Mouse (Mus musculus) brain, embryonic 14.5 days (tissue): ENCODE results near the gene Yipf2. TPM values are rescaled to one million over a fixed set of nuclear protein-coding genes. Genes with fewer than 3 reads are reported as not detected.

Source experiments
- DNase-seq: peaks from one replicate; pipeline ENCODE4 v3.0.0-alpha.2; 2011; ENCODE audit warnings: low read depth
- CTCF ChIP-seq: fragments of 200-500 bp; IDR thresholded peaks from 2 replicates; pipeline ENCODE4 v1.5.1; 2012; ENCODE audit warnings: inconsistent platforms, mild to moderate bottlenecking, moderate library complexity, borderline replicate concordance; ENCODE audit not compliant: insufficient read depth, insufficient read length; ENCODE audit errors: extremely low read depth
- POLR2A ChIP-seq: fragments of 200-500 bp; IDR thresholded peaks from 2 replicates; pipeline ENCODE4 v1.6.1; 2012; ENCODE audit warnings: mild to moderate bottlenecking, inconsistent platforms, borderline replicate concordance; ENCODE audit not compliant: poor library complexity, insufficient read depth, insufficient read length, severe bottlenecking; ENCODE audit errors: extremely low read depth
- polyA plus RNA-seq: library from polyadenylated mRNA; depleted of rRNA; stranded (reverse); fragments of >200 nt; gene quantifications from 2 replicates; pipeline ENCODE4 v1.2.3, GENCODE M21; 2012; rRNA removed

Yipf2 gene
- polyA plus RNA-seq: 17.5 and 26.8 TPM in 2 replicates

DNA sequence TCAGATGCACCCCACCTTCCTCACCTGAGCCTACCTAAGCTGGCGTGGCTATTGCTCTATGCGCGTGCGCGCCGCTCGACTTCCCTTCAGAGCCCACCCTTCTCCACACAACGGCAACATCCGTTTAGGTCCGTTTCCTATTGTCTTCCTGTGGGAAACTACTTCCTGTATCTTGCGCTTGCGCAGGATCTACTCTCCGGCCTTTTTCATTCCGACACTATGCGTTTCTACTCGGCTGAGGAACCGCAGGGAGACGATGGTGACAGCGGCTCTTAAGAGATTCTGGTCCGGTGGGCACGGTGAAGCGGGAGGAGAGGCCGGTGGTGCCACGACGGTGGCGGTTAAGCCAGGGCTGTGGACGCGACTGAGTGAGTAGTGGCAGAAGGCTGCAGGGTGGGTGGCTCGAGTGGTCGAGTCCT is at the start of gene Yipf2, which contains the start of gene Timm29:
Yipf2 (minus strand) TSS at position 126 of the 419 bp plus-strand sequence.
Timm29 (plus strand) TSS at position 20 of the 419 bp plus-strand sequence.
- TF ChIP-seq POLR2A (peak; percentile 50; the same call in 1 of the 2 replicates), CTCF (no peak)
- DNase-seq: peak; percentile 99

DNA sequence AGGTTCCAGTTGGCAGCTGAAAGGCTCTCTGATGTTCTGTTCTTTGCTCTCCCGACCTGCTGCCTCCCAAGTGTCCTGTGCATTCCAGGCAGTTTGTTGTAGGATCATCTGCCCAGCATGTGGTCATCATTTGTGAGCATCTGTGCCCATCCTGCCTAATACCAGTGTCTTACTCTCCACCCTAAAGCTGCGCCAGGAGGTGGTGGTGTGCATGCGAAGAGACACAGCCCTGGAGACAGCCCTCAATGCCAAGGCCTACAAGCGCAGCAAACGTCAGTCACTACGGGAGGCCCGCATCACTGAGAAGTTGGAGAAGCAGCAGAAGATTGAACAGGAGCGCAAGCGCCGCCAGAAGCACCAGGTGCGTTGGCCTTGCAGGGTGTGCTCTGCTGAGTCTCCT is 46.4 kb upstream of the Yipf2 start:
- DNase-seq: no peak
- no peak for TF ChIP-seq POLR2A
- no peak for TF ChIP-seq CTCF

DNA sequence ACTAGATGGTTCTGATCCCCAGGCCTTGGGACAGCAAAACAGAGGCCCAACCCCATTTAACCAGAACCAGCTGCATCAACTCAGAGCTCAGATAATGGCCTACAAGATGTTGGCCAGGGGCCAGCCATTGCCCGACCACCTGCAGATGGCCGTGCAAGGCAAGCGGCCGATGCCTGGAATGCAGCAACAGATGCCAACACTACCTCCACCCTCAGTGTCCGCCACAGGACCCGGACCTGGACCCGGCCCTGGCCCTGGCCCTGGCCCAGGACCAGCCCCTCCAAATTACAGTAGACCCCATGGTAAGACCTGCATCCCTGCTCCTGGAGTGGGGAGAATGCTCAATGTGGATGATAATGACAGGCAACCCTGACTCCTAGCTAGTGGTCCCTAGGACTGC is 43.0 kb upstream of the Yipf2 start:
- DNase-seq: peak; percentile 47
- TF ChIP-seq CTCF: no peak

DNA sequence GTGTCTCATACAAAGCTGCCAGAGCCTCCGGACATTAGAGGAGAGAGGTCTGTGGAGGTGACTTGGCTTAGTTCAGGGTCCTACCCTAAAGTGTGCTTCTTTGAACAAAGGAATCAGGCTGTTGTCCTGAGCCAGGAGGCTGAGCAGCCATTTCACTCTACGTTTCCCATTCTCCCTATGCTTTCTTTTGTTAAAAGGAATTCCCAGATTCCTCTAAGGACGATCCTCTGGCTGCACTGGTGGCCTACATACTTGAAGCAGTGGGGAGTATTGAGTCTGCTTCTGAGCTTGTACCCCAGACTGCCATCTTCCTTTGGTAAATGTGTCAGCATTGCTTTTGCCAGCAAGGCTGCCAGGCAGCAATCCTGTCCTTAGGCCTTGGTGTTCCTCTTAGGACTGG is 40.5 kb upstream of the Yipf2 start:
- no peak for TF ChIP-seq POLR2A
- no peak for TF ChIP-seq CTCF
- no peak for DNase-seq

DNA sequence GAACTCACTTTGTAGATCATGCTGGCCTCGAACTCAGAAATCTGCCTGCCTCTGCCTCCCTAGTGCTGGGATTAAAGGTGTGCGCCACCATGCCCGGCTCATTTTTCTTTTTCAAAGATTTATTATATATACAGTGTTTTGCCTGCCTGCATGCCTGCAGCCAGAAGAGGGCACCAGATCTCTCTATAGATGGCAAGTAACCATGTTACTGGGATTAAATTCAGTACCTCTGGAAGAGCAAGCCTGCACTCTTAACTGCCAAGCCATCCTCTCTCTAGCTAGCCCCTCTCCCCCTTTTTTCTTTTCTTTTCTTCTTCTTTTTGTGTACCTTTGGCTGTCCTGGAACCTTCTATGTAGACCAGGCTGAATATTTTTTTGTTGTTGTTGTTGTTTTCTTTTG is 38.0 kb upstream of the Yipf2 start:
- TF ChIP-seq POLR2A (no peak), CTCF (peak; percentile 55; the same call in 1 of the 2 replicates)
- DNase-seq: peak; percentile 52

DNA sequence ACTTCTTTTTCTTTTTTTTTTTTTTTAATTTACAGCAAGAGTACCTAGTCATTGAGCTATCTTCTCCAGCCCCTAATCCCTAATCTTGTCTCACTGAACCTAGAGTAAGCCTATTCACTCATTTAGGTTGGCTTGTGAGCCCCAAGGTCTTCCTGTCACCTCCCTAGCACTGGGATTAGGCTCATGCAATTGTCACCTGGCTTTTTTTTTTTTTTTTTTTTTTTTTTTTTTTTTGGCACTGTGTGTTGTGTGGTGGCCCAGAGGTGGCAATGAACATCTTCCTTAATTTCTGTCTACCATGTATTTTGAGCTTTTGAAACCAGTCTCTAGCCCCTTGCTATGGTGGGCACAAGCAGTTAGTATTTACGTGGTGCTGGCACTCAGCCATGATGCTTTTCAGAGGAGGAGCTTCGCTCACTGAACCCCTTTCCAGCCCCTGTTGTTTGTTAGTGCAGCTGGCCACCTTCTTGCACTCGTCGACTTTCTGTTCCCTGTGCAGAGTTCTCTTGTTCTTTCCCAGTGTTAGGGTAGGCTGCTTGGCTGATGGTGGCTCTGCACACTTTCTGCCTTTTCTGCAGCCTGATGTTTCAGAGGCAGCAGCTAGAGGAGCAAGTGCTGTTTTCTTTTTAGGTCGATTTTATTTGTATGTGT is 34.6 kb upstream of the Yipf2 start:
- DNase-seq: peak; percentile 76
- TF ChIP-seq POLR2A: no peak
- TF ChIP-seq CTCF: no peak

DNA sequence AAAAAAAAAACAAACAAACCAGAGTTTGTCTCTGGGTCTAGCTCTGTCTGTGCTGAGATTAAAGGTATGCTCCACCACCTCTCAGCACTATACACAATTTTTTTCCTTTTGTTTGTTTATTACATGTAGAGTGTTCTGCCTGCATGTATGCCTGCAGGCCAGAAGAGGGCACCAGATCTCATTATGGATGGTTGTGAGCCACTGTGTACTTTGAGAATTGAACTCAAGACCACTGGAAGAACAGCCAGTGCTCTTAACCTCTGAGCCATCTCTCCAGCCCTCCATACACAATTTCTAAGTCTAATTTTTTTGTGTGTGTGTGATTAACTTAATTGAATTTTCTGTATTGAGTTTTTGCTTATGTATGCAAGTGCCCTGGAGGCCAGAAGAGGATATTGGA is 33.9 kb upstream of the Yipf2 start:
- TF ChIP-seq POLR2A: no peak
- TF ChIP-seq CTCF: peak; percentile 39; the same call in 1 of the 2 replicates
- DNase-seq: no peak

DNA sequence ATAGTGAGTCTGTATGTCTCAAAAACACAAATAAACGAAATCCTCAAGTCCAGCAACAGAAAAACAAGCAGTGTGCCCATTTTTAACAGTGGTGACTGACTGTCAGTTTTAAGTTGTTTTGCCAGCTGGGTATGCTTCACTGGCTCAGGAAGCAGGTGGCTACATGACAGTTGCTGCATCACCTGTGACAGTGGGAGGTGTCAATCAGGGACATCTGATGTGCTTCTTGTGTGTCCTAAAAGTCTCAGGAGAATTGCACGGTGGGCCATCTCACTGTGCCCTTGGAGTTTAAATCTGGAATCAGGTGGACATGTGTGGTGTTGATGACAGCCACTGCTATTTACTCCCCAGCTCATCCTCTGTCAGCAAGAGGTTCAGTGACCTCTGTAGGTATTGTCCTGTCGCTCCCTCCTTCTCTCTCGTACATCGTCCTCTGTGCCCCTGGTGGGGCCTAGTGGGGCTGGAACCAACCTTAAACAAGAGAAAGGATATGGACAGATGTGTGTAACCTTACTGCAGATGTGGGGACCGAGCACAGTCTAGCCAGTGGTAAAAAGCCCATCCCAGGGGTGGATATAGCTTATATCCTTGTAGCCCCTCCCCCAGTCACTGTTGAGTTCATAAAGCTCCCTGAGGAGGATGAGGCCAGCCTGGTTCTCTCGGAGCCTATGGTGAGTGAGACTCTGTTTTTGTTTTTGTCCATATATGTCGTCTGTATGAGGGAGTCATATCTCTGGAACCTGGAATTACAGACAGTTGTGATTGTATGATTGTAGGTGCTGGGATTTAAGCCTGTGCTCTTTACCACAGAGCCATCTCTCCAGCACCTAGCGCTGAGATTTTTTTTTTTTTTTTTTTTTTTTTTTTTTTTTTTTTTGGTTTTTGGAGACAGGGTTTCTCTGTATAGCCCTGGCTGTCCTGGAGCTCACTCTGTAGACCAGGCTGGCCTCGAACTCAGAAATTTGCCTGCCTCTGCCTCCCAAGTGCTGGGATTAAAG is 33.0 kb upstream of the Yipf2 start:
- no peak for TF ChIP-seq POLR2A
- DNase-seq: no peak

DNA sequence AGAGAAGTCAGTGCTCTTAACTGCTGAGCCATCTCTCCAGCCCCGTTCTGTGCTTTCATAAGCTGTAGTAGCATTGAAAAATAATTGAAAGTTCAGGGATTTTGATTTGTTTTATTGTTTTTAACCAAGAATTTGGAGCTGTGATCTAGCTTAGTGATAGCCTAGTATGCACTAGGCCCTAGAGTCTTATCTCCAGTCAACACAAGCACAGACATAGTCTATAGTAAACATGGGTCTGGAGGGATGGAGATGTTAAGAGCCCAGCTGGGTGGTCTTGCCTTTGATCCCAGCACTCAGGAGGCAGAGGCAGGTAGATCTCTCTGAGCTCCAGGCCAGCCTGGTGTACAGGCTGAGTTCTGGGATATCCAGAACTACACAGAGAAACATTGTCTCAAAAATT is 30.0 kb upstream of the Yipf2 start:
- TF ChIP-seq CTCF (no peak), POLR2A (no peak)
- no peak for DNase-seq

DNA sequence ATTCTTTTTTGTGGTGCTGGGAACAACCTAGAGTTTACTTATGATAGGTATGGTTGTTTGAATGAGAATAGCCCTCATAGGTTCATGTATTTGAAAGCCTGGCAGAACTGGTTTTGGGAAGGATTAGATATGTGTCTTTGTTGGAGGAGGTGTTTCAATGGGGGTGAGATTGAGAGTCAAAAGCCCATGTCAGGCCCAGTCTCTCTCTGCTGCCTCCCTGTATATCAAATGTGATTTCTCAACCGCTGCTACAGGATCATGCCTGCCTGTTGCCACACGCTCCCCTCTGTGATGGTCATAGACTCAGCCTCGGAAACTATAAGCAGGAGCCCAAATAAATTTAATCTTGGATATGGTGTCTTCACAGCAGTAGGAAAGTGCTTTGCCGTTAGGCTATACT is 27.6 kb upstream of the Yipf2 start:
- DNase-seq: no peak
- TF ChIP-seq CTCF (no peak), POLR2A (no peak)

DNA sequence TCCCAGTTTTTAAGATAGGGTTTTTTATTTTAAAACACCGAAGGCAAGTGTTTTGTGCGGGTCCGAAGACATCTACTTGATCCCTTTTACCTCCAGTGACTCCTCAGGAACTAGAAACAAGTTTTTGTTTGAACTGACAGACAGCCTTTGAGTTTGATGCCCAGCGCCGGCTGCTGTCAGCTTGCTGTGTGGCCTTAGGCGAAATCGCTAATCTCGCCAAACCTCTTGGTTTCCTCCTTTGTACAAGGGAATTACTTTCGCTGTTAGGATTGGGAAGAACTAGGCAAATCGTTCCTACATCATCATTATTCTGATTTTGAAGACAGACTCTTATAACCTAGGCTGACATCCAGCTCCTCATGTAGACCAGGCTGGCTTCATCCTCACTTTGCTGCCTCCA is 24.4 kb upstream of the Yipf2 start:
- no peak for TF ChIP-seq CTCF
- TF ChIP-seq POLR2A: no peak
- DNase-seq: peak; percentile 70

DNA sequence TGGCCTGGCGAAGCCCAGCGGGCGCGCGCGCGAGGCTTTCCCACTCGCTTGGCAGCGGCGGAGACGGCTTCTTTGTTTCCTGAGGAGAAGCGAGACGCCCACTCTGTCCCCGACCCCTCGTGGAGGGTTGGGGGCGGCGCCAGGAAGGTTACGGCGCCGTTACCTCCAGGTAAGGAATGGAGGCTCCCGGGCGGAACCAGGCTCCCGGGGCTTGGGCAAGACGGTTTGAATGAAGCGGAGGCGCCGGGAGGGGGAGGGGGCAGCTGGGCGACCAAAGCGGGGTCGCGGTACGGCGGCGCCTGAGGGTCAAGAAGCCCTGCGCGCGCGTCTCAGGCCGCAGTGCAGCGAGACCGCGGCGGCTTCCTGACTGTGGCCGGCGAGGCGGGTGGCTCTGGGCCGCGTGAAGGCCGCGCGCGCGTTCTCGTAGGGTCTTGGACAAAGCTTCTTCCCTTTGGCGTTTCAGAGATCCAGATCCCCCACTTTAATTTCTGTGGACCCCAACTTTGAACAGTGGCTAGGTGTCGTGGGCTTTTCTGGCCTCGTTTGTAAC is 23.7 kb upstream of the Yipf2 start:
- peak; percentile 95 for DNase-seq
- TF ChIP-seq POLR2A (peak; percentile 76), CTCF (no peak)
